Mouse (Mus musculus) neural tube, embryonic 15.5 days (tissue): Measurements from ENCODE around the gene Rab11fip5. TPM values are rescaled to one million over a fixed set of nuclear protein-coding genes. Genes with fewer than 3 reads are reported as not detected.

ENCODE experiments used
- ATAC-seq: fragments of 200-750 bp; cut with Nextera tagmentation; 2 replicates; pipeline ENCODE4 v1.8.0; 2017; ENCODE audit warnings: mild to moderate bottlenecking, moderate TSS enrichment, moderate library complexity; ENCODE audit not compliant: low FRiP score
- H3K27ac ChIP-seq: fragments of 300-500 bp; sonication (generic); replicated peaks from 2 replicates; pipeline ENCODE4 v1.5.1; 2015; ENCODE audit warnings: mild to moderate bottlenecking, inconsistent platforms
- H3K27me3 ChIP-seq: fragments of 300-500 bp; sonication (generic); replicated peaks from 2 replicates; pipeline ENCODE4 v1.6.1; 2015; ENCODE audit warnings: inconsistent platforms
- H3K36me3 ChIP-seq: fragments of 300-500 bp; sonication (generic); 2 replicates; pipeline ENCODE4 v1.6.1; 2015; ENCODE audit warnings: inconsistent platforms
- H3K4me1 ChIP-seq: fragments of 300-500 bp; sonication (generic); 2 replicates; pipeline ENCODE4 v1.6.1; 2015; ENCODE audit warnings: inconsistent platforms
- H3K4me2 ChIP-seq: fragments of 300-500 bp; sonication (generic); 2 replicates; pipeline ENCODE4 v1.6.1; 2015; ENCODE audit warnings: inconsistent platforms, mild to moderate bottlenecking, moderate library complexity
- H3K4me3 ChIP-seq: fragments of 300-500 bp; sonication (generic); replicated peaks from 2 replicates; pipeline ENCODE4 v1.5.1; 2015; ENCODE audit warnings: mild to moderate bottlenecking, inconsistent platforms
- H3K9ac ChIP-seq: fragments of 300-500 bp; sonication (generic); replicated peaks from 2 replicates; pipeline ENCODE4 v1.6.1; 2015; ENCODE audit warnings: mild to moderate bottlenecking, inconsistent platforms
- H3K9me3 ChIP-seq: fragments of 300-500 bp; sonication (generic); replicated peaks from 2 replicates; pipeline ENCODE4 v1.6.1; 2016; ENCODE audit warnings: inconsistent platforms
- WGBS: fragments of 180-500 bp; shearing (Covaris S2); methylation state at CpG from one replicate; pipeline ENCODE4 v1.1.7; 2015; ENCODE audit warnings: mixed read lengths; 5-methylcytosine and 5-hydroxymethylcytosine counted together
- microRNA-seq: library from miRNA; unstranded; fragments of <30 nt; microRNA quantifications from one replicate; pipeline ENCODE4, GENCODE M21; 2017
- polyA plus RNA-seq: library from polyadenylated mRNA; unstranded; fragments of >200 nt; fragmentation: Nextera tagmentation; extraction: Ambion mirVana; gene quantifications from 2 replicates; pipeline ENCODE4 v1.2.1, GENCODE M21; 2015

The Rab11fip5 gene
- polyA plus RNA-seq, 1 experiment from 2014 or later: 24.3 TPM

GRCm38 (mm10) chr6:85302326-85303055 lies 71.9 kb downstream of the Rab11fip5 start:
- WGBS: 52% methylated on average over 3 of the region's 3 CpGs
- no peak overlapping the region for H3K9ac ChIP-seq
- H3K36me3 ChIP-seq: no peaks in the 10 kb centered on the region; the same call in 1 of the 2 replicates
- ATAC-seq: peak; percentile 87
- H3K9me3 ChIP-seq: no peaks in the 10 kb centered on the region
- no peak overlapping the region for H3K4me3 ChIP-seq
- H3K27me3 ChIP-seq: no peaks in the 10 kb centered on the region
- H3K4me1 ChIP-seq: peaks cover 16% of the 10 kb centered on the region
- peak overlapping the region; percentile 83 for H3K27ac ChIP-seq
- H3K4me2 ChIP-seq: no peak overlapping the region

DNA sequence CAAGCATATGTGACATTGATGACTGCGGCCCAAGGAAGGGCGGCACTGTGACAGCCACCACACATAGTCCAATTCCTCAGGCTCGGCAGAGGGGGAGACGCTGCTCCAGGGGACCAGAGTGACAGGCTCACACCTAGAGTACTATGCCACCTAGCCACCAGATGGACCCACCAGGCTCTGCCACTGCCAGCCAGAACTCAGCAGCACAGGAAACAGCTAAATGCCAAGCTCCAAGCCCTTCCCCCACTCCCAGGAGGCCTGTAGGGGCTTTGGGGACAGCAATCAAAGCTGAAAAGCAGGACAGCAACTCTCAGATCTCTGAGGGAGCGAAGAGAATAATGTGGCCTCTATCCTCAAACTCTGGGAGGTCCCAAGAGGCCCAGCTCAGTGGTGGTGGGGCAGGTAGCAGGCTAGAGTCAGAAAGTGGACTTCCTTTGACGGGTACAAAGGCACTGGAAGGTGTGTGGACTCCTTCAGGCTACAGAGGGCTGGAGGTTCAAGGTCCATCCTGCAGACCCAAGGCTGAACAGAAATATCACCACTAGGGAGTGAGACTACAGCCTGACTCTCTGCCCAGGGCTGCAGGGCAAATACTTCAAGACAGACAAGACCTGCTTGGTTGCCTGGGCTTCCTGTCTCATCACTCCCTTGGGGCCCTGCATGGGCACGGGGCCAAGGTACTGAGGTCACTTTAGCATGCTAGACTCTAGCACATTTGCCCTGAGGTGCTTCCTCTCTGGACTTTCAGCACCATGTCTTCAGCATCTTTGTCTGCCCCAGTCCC lies 78.9 kb downstream of the Rab11fip5 start:
- no peaks in the 10 kb centered on the region; the same call in 1 of the 2 replicates for H3K36me3 ChIP-seq
- H3K9me3 ChIP-seq: no peaks in the 10 kb centered on the region
- 0 out of 2 replicates have a peak overlapping the region, but pooled peaks have one; percentile 37 for H3K27ac ChIP-seq
- ATAC-seq: peak; percentile 53; the same call in 1 of the 2 replicates
- 60% methylated on average over 7 of the region's 7 CpGs for WGBS
- no peaks in the 10 kb centered on the region for H3K27me3 ChIP-seq
- no peak overlapping the region for H3K4me3 ChIP-seq
- no peak overlapping the region for H3K4me2 ChIP-seq
- H3K9ac ChIP-seq: no peak overlapping the region
- H3K4me1 ChIP-seq: peaks cover 17% of the 10 kb centered on the region

DNA sequence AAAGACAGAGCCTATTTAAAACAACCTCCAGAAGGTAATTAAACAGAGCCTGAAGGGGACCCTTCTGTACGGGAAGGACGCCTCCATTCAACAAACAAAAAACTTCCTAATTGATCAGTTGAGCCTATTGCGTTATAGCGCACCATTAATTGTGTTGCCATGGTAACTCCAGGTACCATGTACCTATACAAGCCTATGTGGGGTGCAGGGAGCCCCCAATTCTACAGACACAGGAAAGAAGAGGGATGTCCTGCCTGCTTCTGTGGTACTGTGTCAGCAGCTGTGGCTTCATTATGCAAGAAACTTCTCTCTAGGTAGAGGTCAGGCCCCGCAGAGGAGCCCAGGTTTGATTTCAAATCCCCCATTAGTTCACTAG lies 80.4 kb downstream of the Rab11fip5 start:
- no peak for ATAC-seq
- H3K4me2 ChIP-seq: no peak overlapping the region
- H3K4me3 ChIP-seq: no peak overlapping the region
- no peaks in the 10 kb centered on the region; the same call in 1 of the 2 replicates for H3K36me3 ChIP-seq
- H3K9ac ChIP-seq: no peak overlapping the region
- peaks cover 17% of the 10 kb centered on the region for H3K4me1 ChIP-seq
- WGBS: 20% methylated on average over 5 of the region's 5 CpGs
- no peaks in the 10 kb centered on the region for H3K27me3 ChIP-seq
- H3K27ac ChIP-seq: 0 out of 2 replicates have a peak overlapping the region, but pooled peaks have one; percentile 15
- no peaks in the 10 kb centered on the region for H3K9me3 ChIP-seq

DNA sequence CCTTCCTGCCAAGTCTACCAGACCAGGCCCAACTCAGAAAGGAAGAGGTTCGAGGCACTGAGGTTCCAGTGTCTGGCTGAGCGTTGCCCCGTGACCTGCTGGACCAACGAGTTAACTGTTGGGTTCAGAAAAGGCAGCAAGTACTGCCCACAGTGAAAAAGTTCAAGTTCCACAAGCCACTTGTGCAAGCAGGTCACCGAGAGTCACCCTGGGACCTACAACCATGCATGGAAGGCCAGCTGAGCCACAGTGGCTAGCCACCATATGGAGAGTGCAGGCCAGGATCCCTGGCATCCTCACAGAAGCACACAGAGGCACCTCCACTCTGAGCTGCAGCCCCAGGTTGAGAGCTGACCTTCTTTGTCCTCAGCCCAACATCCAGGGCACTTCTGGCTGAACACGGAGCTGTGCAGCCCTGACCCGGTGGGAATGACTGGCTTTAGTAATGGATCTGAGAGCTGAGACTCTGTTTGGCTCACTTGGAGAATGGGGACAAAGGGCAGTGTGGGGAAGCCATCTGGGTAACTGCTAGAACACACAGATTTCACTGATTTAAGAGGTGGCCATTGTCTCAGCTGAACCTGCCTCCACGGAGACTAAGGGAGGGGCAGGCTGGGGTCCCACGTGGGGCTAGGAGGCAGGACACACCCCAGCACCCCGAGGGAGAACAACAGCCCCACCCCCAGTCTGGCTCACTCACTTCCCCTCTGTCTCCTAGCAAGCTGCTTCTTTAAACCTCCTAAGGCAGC lies 81.0 kb downstream of the Rab11fip5 start:
- Histone ChIP-seq H3K36me3 (no peaks in the 10 kb centered on the region), H3K4me3 (no peak overlapping the region), H3K4me1 (peaks cover 17% of the 10 kb centered on the region), H3K4me2 (no peak overlapping the region), H3K27me3 (no peaks in the 10 kb centered on the region), H3K9ac (no peak overlapping the region), H3K9me3 (no peaks in the 10 kb centered on the region), H3K27ac (peak overlapping the region; percentile 15; the same call in 1 of the 2 replicates)
- WGBS: 39% methylated on average over 10 of the region's 10 CpGs
- peak; percentile 53; the same call in 1 of the 2 replicates for ATAC-seq

DNA sequence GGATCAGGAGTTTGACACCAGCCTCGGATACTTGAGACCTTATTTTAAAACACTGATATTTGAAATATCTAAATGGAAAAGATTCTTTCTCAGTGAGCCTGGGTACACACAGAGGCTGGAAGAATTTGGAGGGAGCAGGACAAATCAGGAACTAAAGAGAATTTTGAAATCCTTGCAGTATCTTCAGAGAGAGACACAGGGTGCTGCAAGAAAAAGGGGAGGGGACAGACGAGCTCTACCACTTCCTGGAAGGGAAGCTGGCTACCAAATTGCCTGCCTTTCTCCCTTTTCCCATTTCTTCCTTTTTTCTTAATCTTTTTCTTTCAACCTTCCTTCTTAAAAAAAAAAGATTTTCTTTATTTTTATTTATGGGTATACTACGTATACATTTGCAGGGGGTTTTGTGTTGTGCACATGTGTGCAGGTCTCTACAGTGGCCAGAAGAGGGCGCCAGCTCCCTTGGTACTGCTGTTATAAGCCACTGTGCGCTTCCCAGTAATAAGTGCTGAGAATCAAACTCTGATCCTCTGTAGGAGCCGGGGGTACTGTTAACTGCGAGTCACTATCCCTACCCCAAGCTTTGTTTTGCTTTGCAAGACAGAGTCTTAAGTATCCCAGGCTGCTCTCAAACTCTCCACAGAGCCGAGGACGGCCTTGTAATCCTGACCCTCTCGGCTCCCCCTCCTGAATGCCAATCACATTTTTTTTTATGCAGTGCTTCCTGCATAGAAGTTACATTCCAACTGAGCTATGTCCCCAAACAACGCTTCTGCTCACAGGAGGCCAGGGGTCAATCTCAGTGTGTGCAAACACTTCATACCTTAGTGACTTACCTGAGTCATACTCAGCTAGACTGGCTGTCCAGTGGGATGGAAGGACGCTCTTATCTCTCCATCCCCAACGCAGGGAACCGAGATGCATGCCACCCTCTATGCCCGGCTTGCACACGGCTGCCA lies 83.3 kb downstream of the Rab11fip5 start:
- no peak overlapping the region for H3K9ac ChIP-seq
- 93% methylated on average over 16 of the region's 16 CpGs for WGBS
- no peak overlapping the region for H3K4me2 ChIP-seq
- no peaks in the 10 kb centered on the region for H3K9me3 ChIP-seq
- no peaks in the 10 kb centered on the region for H3K36me3 ChIP-seq
- ATAC-seq: no peak
- no peak overlapping the region for H3K4me3 ChIP-seq
- H3K27me3 ChIP-seq: no peaks in the 10 kb centered on the region
- no peak overlapping the region for H3K27ac ChIP-seq
- H3K4me1 ChIP-seq: peaks cover 17% of the 10 kb centered on the region

DNA sequence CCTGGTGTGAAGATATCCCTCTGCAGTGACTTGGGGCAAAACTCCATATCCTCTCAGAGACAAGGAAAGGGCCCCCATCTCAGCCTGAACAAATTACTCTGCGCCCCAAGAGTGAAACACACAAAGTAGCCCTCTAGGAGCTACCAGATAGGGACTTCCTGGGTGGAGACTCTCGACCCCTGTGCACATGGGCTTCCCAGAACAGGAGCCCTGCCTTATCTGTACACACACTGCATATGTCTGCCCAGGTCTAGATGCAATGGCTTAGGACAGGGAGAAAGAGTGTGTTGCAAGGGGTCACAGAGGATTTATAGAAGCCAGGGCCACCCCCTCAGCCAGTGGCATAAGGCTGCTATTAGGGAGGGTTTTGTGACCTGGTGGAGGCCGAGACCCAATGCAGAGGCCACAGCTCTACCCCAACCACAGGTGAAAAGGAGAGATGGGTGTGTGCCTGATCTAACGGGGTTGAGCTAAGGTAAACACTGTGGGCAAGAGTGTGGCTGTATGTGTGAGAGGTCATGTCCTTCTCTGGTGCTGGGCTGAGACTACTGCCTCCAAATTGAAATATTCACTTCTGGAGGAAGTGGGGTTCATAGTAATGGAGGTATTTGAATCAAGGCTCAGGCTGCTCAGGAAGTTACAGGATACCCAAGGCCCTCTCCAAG lies 86.1 kb downstream of the Rab11fip5 start:
- H3K9ac ChIP-seq: no peak overlapping the region
- no peaks in the 10 kb centered on the region for H3K9me3 ChIP-seq
- H3K4me3 ChIP-seq: no peak overlapping the region
- no peak overlapping the region for H3K27ac ChIP-seq
- no peak for ATAC-seq
- H3K27me3 ChIP-seq: no peaks in the 10 kb centered on the region
- 89% methylated on average over 4 of the region's 4 CpGs for WGBS
- no peaks in the 10 kb centered on the region for H3K36me3 ChIP-seq
- H3K4me2 ChIP-seq: no peak overlapping the region
- H3K4me1 ChIP-seq: peaks cover 1% of the 10 kb centered on the region

DNA sequence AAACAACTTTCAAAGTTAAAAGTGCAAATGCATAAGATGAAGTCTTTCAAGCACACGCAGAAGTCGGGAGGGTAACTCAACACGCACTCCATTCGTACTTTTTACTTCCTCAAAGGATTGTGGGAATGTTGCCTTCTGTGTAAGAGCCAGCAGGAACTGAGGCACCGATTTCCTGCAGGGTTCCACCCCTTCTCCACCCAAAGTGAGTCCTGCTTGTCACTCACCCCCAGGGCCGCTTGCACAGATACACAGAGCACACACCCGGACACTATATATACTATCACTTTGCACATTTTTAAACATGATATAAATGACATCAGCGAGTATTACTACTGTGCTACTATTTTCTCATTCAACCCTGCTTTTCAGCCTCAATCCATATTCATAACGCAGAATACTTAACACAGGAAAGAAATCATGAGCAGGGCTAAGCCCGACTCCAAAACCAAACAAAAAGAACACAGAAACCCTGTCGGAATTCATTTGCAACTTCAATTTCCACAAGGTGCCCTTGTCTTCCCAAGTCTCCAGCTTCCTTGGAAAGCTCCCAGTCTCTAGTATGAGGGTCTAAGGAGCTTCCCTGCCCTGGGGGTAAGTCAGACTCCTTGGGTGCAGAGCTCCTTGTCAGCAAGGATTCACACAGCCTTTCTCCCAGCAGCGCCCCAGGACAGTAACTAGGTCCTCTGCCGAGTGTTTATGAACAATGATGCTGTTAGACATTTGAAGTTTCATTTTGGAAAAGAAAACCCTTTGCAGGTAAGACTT lies 88.0 kb downstream of the Rab11fip5 start:
- H3K27ac ChIP-seq: no peak overlapping the region
- no peak overlapping the region for H3K4me2 ChIP-seq
- H3K9ac ChIP-seq: no peak overlapping the region
- H3K27me3 ChIP-seq: no peaks in the 10 kb centered on the region
- no peaks in the 10 kb centered on the region for H3K36me3 ChIP-seq
- H3K9me3 ChIP-seq: no peaks in the 10 kb centered on the region
- no peaks in the 10 kb centered on the region for H3K4me1 ChIP-seq
- no peak overlapping the region for H3K4me3 ChIP-seq
- 91% methylated on average over 13 of the region's 13 CpGs for WGBS
- no peak for ATAC-seq

Small RNAs within 50 kb of the gene (microRNA-seq; reads per million reads assigned to microRNA genes)
- gene Mir705: not detected

Other genes starting within 250 kb of the Rab11fip5 start
- 35.6 and 39.9 TPM in 2 replicates for gene Spr, start 236.9 kb downstream of the Rab11fip5 start, polyA plus RNA-seq
- not detected in 2 replicates for gene Emx1, start 187.2 kb downstream of the Rab11fip5 start, polyA plus RNA-seq
- gene Sfxn5, start 41.2 kb downstream of the Rab11fip5 start, polyA plus RNA-seq: 38.4 and 39.3 TPM in 2 replicates
- gene Noto, start 49.3 kb upstream of the Rab11fip5 start, polyA plus RNA-seq: not detected in 2 replicates
- gene Smyd5, start 57.4 kb upstream of the Rab11fip5 start, polyA plus RNA-seq: 75.6 and 79.1 TPM in 2 replicates
- gene Cct7, start 76.9 kb upstream of the Rab11fip5 start, polyA plus RNA-seq: 559 and 582 TPM in 2 replicates
- 27.4 and 32.7 TPM in 2 replicates for gene Pradc1, start 77.3 kb upstream of the Rab11fip5 start, polyA plus RNA-seq
- gene Fbxo41, start 128.4 kb upstream of the Rab11fip5 start, polyA plus RNA-seq: 8.2 and 9.5 TPM in 2 replicates
- gene Egr4, start 139.0 kb upstream of the Rab11fip5 start, polyA plus RNA-seq: 0.14 TPM in 1 of 2 replicates, not detected in the other
- gene Alms1, start 212.9 kb upstream of the Rab11fip5 start, polyA plus RNA-seq: 3.8 and 3.9 TPM in 2 replicates